Mouse (Mus musculus): Measurements from ENCODE around the gene Zfp609. TPM values are rescaled to one million over a fixed set of nuclear protein-coding genes. Genes with fewer than 3 reads are reported as not detected.

Zfp609 gene
- polyA plus RNA-seq, 1 experiment from 2014 or later: 14.0 TPM

GRCm38 (mm10) chr9:65734931-65735330, 92.4 kb downstream of the Zfp609 start:
- no peak overlapping the region for H3K27ac ChIP-seq
- H3K27me3 ChIP-seq: no peaks in the 10 kb centered on the region
- no peak overlapping the region for H3K9ac ChIP-seq
- WGBS: 96% methylated on average over 3 of the region's 3 CpGs
- H3K4me3 ChIP-seq: no peak overlapping the region
- H3K4me2 ChIP-seq (replicated peaks): no peak overlapping the region
- H3K4me1 ChIP-seq: no peaks in the 10 kb centered on the region
- ATAC-seq (ENCODE audit: low FRiP score): no peak
- peaks cover 11% of the 10 kb centered on the region; the same call in 1 of the 2 replicates for H3K36me3 ChIP-seq
- H3K9me3 ChIP-seq (replicated peaks): no peaks in the 10 kb centered on the region

DNA sequence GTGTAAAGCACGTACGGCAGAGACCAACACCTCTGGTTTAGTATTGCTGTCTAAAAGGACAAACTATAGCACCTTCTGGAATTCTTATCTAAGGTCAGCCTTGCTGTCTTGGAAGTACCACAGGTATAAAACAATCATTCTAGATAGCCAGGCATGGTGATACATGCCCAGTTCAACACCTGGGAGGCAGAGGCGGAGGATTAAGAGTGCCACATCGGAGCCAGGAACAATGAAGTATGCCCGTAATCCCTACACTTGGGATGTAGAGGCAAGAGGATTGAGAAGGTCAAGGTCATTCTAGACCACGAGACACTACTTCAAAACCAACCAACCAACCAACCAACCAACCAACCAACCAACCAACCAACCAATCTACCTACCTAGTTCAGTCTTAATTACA, 98.8 kb downstream of the Zfp609 start:
- Histone ChIP-seq H3K4me2 (replicated peaks) (no peak overlapping the region), H3K4me3 (no peak overlapping the region), H3K9ac (no peak overlapping the region), H3K27me3 (no peaks in the 10 kb centered on the region), H3K9me3 (replicated peaks) (no peaks in the 10 kb centered on the region), H3K36me3 (peaks cover 18% of the 10 kb centered on the region), H3K4me1 (peaks cover 19% of the 10 kb centered on the region), H3K27ac (no peak overlapping the region)
- 96% methylated on average over 6 of the region's 6 CpGs for WGBS
- no peak for ATAC-seq (ENCODE audit: low FRiP score)

- peaks cover 16% of the 10 kb centered on the region for H3K36me3 ChIP-seq
- H3K4me3 ChIP-seq: no peak overlapping the region
- no peak overlapping the region for H3K9ac ChIP-seq
- H3K9me3 ChIP-seq (replicated peaks): no peaks in the 10 kb centered on the region
- no peak overlapping the region for H3K4me2 ChIP-seq (replicated peaks)
- no peaks in the 10 kb centered on the region for H3K27me3 ChIP-seq
- ATAC-seq (ENCODE audit: low FRiP score): no peak
- peaks cover 24% of the 10 kb centered on the region for H3K4me1 ChIP-seq
- H3K27ac ChIP-seq: no peak overlapping the region
- 90% methylated on average over 4 of the region's 4 CpGs for WGBS
Measured at GRCm38 (mm10) chr9:65727491-65727890, 99.9 kb downstream of the Zfp609 start.

DNA sequence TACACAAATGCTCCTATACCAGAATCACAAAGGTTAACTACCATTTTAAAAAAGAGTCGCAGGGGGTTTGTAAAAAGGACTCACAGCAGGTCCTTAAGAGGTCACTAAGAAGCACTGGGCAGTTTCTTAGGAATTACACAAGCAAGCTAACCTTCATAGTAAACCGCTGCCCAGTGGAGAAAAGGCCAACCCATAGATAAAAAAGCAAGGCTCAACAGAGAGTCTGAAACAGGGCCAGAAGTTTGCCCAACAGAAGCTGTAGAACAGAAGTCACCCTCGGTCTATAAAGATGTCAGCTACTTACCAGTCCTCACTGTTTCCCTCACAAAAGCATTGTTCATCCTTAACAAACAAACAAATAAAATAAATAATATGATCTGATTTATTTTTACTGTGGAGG, 100.9 kb downstream of the Zfp609 start:
- H3K9me3 ChIP-seq (replicated peaks): no peaks in the 10 kb centered on the region
- no peak overlapping the region for H3K27ac ChIP-seq
- peaks cover 32% of the 10 kb centered on the region for H3K4me1 ChIP-seq
- ATAC-seq (ENCODE audit: low FRiP score): no peak
- peaks cover 16% of the 10 kb centered on the region for H3K36me3 ChIP-seq
- H3K27me3 ChIP-seq: no peaks in the 10 kb centered on the region
- H3K9ac ChIP-seq: no peak overlapping the region
- H3K4me3 ChIP-seq: no peak overlapping the region
- WGBS: 93% methylated on average over 3 of the region's 3 CpGs
- H3K4me2 ChIP-seq (replicated peaks): no peak overlapping the region

DNA sequence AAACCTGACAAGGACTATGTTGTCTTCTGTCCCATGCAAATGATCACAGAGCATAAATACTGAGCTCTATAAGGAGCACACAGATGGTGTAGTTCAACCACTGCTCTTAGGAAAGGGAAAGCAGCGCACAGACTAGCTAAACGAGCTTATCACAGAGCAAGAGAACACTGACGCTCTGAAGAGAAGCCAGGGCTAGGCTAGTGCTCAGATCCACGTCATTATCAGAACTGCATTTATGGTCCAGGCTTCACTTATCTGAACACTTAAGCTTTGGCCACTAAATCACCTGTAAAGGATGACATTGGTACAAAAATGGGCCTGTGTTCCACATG, 102.1 kb downstream of the Zfp609 start:
- Histone ChIP-seq H3K27ac (peak overlapping the region; percentile 82), H3K4me2 (replicated peaks) (no peak overlapping the region), H3K36me3 (peaks cover 10% of the 10 kb centered on the region), H3K4me3 (no peak overlapping the region), H3K4me1 (peaks cover 38% of the 10 kb centered on the region), H3K9ac (no peak overlapping the region), H3K27me3 (no peaks in the 10 kb centered on the region), H3K9me3 (replicated peaks) (no peaks in the 10 kb centered on the region)
- 71% methylated on average over 4 of the region's 4 CpGs for WGBS
- no peak for ATAC-seq (ENCODE audit: low FRiP score)

DNA sequence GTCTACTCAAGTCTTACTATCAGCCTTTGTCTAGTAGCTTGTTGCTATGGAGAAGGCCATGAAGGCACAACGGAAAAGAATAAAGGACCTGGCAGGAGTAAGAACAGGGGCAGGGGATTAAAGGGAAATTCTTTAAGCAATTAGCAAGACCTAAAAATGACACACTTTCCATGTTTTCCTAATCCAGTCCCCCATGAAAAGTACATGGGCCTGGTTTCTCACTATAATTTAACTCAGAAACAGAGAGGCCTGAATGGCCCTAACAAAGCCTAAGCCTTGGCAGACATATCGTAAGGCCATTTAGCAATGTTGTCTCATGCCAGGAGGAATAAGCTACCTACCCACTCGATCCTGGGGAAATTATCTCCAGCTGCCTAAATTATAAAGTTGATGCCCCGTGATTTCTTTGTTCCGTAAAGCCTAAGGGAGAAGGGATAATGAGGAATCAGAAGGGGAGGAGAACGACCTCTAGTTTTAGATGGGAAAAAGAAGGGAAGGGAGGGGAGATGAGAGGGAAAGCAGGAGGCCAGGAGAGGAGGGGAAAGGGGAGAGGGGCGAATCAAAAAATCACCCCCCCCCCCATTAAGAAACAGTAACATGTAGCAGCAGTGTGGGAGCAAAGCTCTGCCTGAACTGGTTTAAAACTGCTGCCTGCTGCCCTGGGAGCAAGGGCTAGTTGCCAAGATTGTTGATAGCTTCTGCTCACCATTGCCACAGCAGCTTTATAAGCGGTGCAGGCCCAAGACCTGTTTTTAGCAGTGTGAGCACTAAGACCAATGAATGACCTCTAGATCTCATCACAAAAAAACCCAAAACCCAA, 102.7 kb downstream of the Zfp609 start:
- peaks cover 5% of the 10 kb centered on the region for H3K36me3 ChIP-seq
- no peaks in the 10 kb centered on the region for H3K27me3 ChIP-seq
- H3K4me2 ChIP-seq (replicated peaks): 0 out of 2 replicates have a peak overlapping the region, but pooled peaks have one; percentile 8
- no peak; the same call in 1 of the 2 replicates for ATAC-seq (ENCODE audit: low FRiP score)
- H3K27ac ChIP-seq: peak overlapping the region; percentile 82
- H3K9me3 ChIP-seq (replicated peaks): no peaks in the 10 kb centered on the region
- peak overlapping the region; percentile 10; the same call in 1 of the 2 replicates for H3K9ac ChIP-seq
- H3K4me3 ChIP-seq: no peak overlapping the region
- WGBS: 28% methylated on average over 8 of the region's 8 CpGs
- peaks cover 38% of the 10 kb centered on the region for H3K4me1 ChIP-seq

DNA sequence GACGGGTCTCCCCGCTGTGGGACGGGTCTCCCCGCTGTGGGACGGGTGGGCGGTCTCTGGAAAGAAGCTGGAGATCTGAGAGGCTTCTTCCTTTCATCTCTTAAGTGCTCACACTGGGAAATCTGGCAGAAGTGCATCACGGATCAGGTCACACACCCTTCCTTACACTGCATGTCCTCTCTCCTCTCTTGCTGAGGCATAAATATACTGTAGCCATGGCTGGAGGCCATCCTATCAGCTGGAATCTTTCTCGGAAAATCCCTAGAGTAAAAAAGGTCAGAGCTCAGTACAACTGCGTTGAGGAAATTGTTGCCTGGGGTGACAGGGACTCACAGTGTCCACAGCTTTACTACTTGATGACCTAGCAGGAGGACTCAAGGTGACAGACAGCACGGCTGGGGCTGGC, 106.2 kb downstream of the Zfp609 start:
- H3K4me1 ChIP-seq: peaks cover 38% of the 10 kb centered on the region
- WGBS: 48% methylated on average over 10 of the region's 10 CpGs

DNA sequence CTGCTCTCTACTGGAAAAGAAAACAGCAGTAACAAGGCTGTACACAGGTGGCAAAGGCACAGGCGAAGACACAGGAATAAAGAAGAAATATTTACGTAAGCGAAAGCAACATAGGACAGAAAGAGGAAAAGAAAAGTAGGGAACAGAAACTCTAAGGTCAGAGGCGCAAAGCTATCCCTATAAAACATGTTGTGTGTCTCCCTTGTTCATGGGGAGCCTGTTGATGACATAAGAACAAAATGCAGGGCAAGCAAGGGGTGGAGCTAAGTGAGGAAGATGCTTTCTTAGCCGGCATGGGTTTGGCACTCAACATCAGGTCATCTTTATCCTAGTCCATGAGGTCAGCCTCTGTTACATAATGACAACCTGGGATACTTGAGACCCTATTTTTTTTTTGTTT, 109.2 kb downstream of the Zfp609 start:
- H3K9ac ChIP-seq: no peak overlapping the region
- 94% methylated on average over 5 of the region's 5 CpGs for WGBS
- H3K4me1 ChIP-seq: peaks cover 17% of the 10 kb centered on the region
- no peaks in the 10 kb centered on the region for H3K9me3 ChIP-seq (replicated peaks)
- ATAC-seq (ENCODE audit: low FRiP score): no peak
- no peaks in the 10 kb centered on the region for H3K27me3 ChIP-seq
- no peak overlapping the region for H3K27ac ChIP-seq
- H3K4me2 ChIP-seq (replicated peaks): no peak overlapping the region
- no peaks in the 10 kb centered on the region for H3K36me3 ChIP-seq
- no peak overlapping the region for H3K4me3 ChIP-seq

More for the DNA sequence above, 106.2 kb downstream of the Zfp609 start:
- no peak overlapping the region for H3K4me3 ChIP-seq
- H3K27ac ChIP-seq: no peak overlapping the region
- H3K9me3 ChIP-seq (replicated peaks): no peaks in the 10 kb centered on the region
- H3K9ac ChIP-seq: no peak overlapping the region
- ATAC-seq (ENCODE audit: low FRiP score): no peak
- no peaks in the 10 kb centered on the region for H3K36me3 ChIP-seq
- no peaks in the 10 kb centered on the region for H3K27me3 ChIP-seq
- no peak overlapping the region for H3K4me2 ChIP-seq (replicated peaks)

- Histone ChIP-seq H3K4me1 (no peaks in the 10 kb centered on the region), H3K4me2 (replicated peaks) (no peak overlapping the region), H3K36me3 (peaks cover 54% of the 10 kb centered on the region), H3K9ac (no peak overlapping the region), H3K4me3 (no peak overlapping the region), H3K27me3 (no peaks in the 10 kb centered on the region), H3K9me3 (replicated peaks) (no peaks in the 10 kb centered on the region), H3K27ac (no peak overlapping the region)
- WGBS: 91% methylated on average over 24 of the region's 24 CpGs
- ATAC-seq (ENCODE audit: low FRiP score): no peak
Measured at GRCm38 (mm10) chr9:65703926-65704595, 123.3 kb downstream of the Zfp609 start.

DNA sequence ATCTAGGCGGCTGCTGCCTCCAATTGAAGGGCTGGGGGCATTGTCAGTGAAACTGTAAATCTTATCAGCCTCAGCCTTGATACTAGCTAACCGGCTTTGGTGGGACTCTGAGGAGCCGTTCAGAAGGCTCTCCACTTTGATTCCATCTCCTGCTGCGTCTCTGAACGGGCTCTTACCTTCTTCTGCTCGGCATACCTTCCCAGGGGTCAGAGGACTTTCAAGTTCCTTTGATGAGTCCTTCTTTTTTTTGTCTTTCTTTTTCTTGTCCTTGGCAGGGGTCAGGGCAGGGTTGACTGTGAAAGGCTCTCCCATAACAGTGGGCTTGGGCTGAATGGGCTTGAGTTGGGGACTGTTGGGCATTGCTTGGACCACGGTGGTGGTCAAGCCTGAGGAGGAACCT, 124.1 kb downstream of the Zfp609 start:
- Histone ChIP-seq H3K36me3 (peaks cover 59% of the 10 kb centered on the region), H3K4me3 (no peak overlapping the region), H3K4me1 (no peaks in the 10 kb centered on the region), H3K4me2 (replicated peaks) (no peak overlapping the region), H3K27ac (no peak overlapping the region), H3K9me3 (replicated peaks) (no peaks in the 10 kb centered on the region), H3K9ac (no peak overlapping the region), H3K27me3 (no peaks in the 10 kb centered on the region)
- WGBS: 87% methylated on average over 7 of the region's 7 CpGs
- ATAC-seq (ENCODE audit: low FRiP score): no peak

DNA sequence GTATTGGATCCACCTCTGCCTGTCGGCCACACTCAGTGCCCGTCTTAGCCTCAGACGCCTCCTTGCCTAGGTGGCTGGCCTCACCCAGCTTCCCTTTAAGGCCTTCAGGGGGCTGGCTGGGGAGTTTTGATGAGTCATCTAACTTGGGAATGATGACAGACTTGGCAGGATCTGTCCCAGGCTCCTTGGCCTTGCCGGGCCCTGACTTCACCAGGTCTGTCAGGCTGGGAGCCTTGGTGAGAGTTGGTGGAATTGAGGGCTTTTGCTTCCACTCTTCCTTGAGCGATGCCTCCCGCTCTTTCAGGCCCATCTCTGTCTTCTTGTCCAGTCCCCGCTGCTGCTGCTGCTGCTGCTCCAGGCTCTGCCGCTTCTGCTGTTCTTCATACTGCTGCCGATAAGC, 125.1 kb downstream of the Zfp609 start:
- Histone ChIP-seq H3K36me3 (peaks cover 64% of the 10 kb centered on the region), H3K9me3 (replicated peaks) (no peaks in the 10 kb centered on the region)
- WGBS: 93% methylated on average over 9 of the region's 9 CpGs

DNA sequence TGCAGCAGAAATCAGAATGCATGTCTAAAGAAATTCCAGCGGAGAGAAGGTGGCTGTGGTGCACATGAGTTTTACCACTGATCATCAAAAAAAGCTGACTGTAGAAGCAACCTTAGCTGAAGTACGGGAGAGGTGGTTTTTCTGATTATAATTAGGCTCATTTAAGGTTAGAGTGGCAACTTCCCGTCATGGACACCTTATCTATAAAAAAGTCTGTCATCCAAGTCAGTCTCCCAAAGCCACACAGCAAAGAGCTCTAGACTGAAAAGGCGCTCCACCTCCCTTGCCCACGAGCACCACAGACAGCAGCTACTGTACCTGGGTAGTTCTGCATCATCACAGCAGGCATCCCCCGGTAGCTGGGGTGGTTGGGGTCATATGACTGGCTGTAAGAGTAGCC, 126.9 kb downstream of the Zfp609 start:
- WGBS: 90% methylated on average over 6 of the region's 6 CpGs
- ATAC-seq (ENCODE audit: low FRiP score): no peak
- H3K9ac ChIP-seq: no peak overlapping the region
- no peak overlapping the region for H3K4me2 ChIP-seq (replicated peaks)
- no peak overlapping the region for H3K27ac ChIP-seq
- H3K4me3 ChIP-seq: no peak overlapping the region
- H3K4me1 ChIP-seq: peaks cover 9% of the 10 kb centered on the region; the same call in 1 of the 2 replicates
- peaks cover 80% of the 10 kb centered on the region for H3K36me3 ChIP-seq
- no peaks in the 10 kb centered on the region for H3K9me3 ChIP-seq (replicated peaks)
- no peaks in the 10 kb centered on the region for H3K27me3 ChIP-seq

More for the DNA sequence above, 125.1 kb downstream of the Zfp609 start:
- Histone ChIP-seq H3K4me2 (replicated peaks) (no peak overlapping the region), H3K9ac (no peak overlapping the region), H3K4me1 (no peaks in the 10 kb centered on the region), H3K27me3 (no peaks in the 10 kb centered on the region), H3K27ac (no peak overlapping the region), H3K4me3 (no peak overlapping the region)
- no peak for ATAC-seq (ENCODE audit: low FRiP score)

GRCm38 (mm10) chr9:65697992-65698391, 129.4 kb downstream of the Zfp609 start:
- Histone ChIP-seq H3K9ac (no peak overlapping the region), H3K36me3 (peaks cover 79% of the 10 kb centered on the region), H3K27me3 (no peaks in the 10 kb centered on the region), H3K4me3 (no peak overlapping the region), H3K9me3 (replicated peaks) (no peaks in the 10 kb centered on the region), H3K27ac (no peak overlapping the region), H3K4me1 (peaks cover 19% of the 10 kb centered on the region), H3K4me2 (replicated peaks) (no peak overlapping the region)
- no peak for ATAC-seq (ENCODE audit: low FRiP score)

Measured in hindbrain, embryonic 12.5 days (tissue).